Comparison of ENCODE assay signal across 16 mouse cellular contexts in genomic region chr1:95605458-95605857, GRCm38 (mm10).
A peak's percentile ranks its signal among the peaks of the same experiment; 100 is the strongest.
DNase-seq lines count a peak whose midpoint lies in the region; ATAC-seq and TF ChIP-seq lines count a peak whose summit lies in the region.
"Had no signal": no experiment of that assay in that cellular context is flagged by ENCODE, and none has a peak within 500 bp of the region (broad histone marks: within the 10 kb centered on the region; RNA-seq: fewer than 3 reads in every experiment).

No protein-coding gene starts in this region.

- no peaks in the 10 kb centered on the region for H3K4me1 ChIP-seq in heart, postnatal 0 days (ENCODE audit: control insufficient read depth, insufficient read depth)
- no peaks in the 10 kb centered on the region for H3K4me1 ChIP-seq in hindbrain, postnatal 0 days (ENCODE audit: insufficient read depth, low read length)
- H3K4me1 ChIP-seq: embryonic facial prominence, embryonic 12.5 days; heart, embryonic 13.5 days; limb, embryonic 15.5 days had no signal

- ATAC-seq in heart, postnatal 0 days (ENCODE audit: insufficient read depth, low read depth): 0 out of 2 replicates have a peak, but pooled peaks have one; percentile 6
- peak; percentile 83 for ATAC-seq in common myeloid progenitor, adult 5-6 weeks (replicated peaks; ENCODE audit: low read depth, poor library complexity, severe bottlenecking)
- ATAC-seq in megakaryocyte-erythroid progenitor cell, adult 5-6 weeks (replicated peaks; ENCODE audit: low FRiP score, low TSS enrichment, poor library complexity, severe bottlenecking): no peak
- ATAC-seq in hindbrain, postnatal 0 days: no peak
- ATAC-seq: forebrain, embryonic 14.5 days had no signal

- DNase-seq in heart, postnatal 0 days (ENCODE audit: low spot score): no peak
- DNase-seq in heart, adult 18-20 months: no peak
- DNase-seq in retina, postnatal 1 day: peak; percentile 3
- no peak for DNase-seq in retina, embryonic 14.5 days (ENCODE audit: low spot score)
- peak; percentile 16 for DNase-seq in naive thymus-derived CD4-positive, alpha-beta T cell, adult 2 months (ENCODE audit: low read depth)
- no peak for DNase-seq in hindbrain, postnatal 0 days (ENCODE audit: low spot score)
- DNase-seq: cerebellum, adult 8-10 months; gastrocnemius, adult 2 months; layer of hippocampus, postnatal 36 days had no signal

- no peaks in the 10 kb centered on the region for H3K9me3 ChIP-seq in heart, postnatal 0 days (replicated peaks; ENCODE audit: control insufficient read depth, low read length)
- H3K9me3 ChIP-seq in hindbrain, postnatal 0 days (ENCODE audit: low read length): no peaks in the 10 kb centered on the region
- H3K9me3 ChIP-seq: embryonic facial prominence, embryonic 12.5 days; heart, embryonic 13.5 days; limb, embryonic 15.5 days had no signal

- no peak overlapping the region for H3K27ac ChIP-seq in heart, postnatal 0 days (ENCODE audit: low read depth)
- H3K27ac ChIP-seq in hindbrain, postnatal 0 days: no peak overlapping the region
- H3K27ac ChIP-seq: embryonic facial prominence, embryonic 12.5 days; gastrocnemius, adult 2 months; heart, embryonic 13.5 days; hindbrain, embryonic 14.5 days; limb, embryonic 15.5 days had no signal

- H3K27me3 ChIP-seq in heart, postnatal 0 days (ENCODE audit: control insufficient read depth, insufficient read depth, low read length): no peaks in the 10 kb centered on the region
- H3K27me3 ChIP-seq in hindbrain, postnatal 0 days (ENCODE audit: insufficient read depth, low read length): no peaks in the 10 kb centered on the region
- H3K27me3 ChIP-seq: embryonic facial prominence, embryonic 12.5 days; heart, embryonic 13.5 days; limb, embryonic 15.5 days had no signal

- H3K36me3 ChIP-seq in heart, postnatal 0 days (replicated peaks; ENCODE audit: control insufficient read depth, insufficient read depth, low read length): no peaks in the 10 kb centered on the region
- H3K36me3 ChIP-seq in hindbrain, postnatal 0 days (ENCODE audit: insufficient read depth, low read length): no peaks in the 10 kb centered on the region
- H3K36me3 ChIP-seq: embryonic facial prominence, embryonic 12.5 days; heart, embryonic 13.5 days; limb, embryonic 15.5 days had no signal

- no peak for TF ChIP-seq EP300 in heart, postnatal 0 days (IDR thresholded peaks at IDR 0.05; ENCODE audit: low read depth)

- 58% methylated on average over 2 of the region's 2 CpGs for WGBS in heart, postnatal 0 days
- 58% methylated on average over 2 of the region's 2 CpGs for WGBS in hindbrain, postnatal 0 days

- H3K4me2 ChIP-seq in heart, postnatal 0 days (ENCODE audit: low read depth, low read length): no peak overlapping the region
- no peak overlapping the region for H3K4me2 ChIP-seq in hindbrain, postnatal 0 days (ENCODE audit: low read depth, low read length)
- H3K4me2 ChIP-seq: embryonic facial prominence, embryonic 12.5 days; heart, embryonic 13.5 days; hindbrain, embryonic 14.5 days; limb, embryonic 15.5 days had no signal

- no peak for TF ChIP-seq CTCF in heart, postnatal 0 days (IDR thresholded peaks at IDR 0.05; ENCODE audit: low read depth)
- TF ChIP-seq CTCF in hindbrain, postnatal 0 days (IDR thresholded peaks at IDR 0.05; ENCODE audit: low read depth): no peak

- no peak overlapping the region for H3K4me3 ChIP-seq in heart, postnatal 0 days (ENCODE audit: low read depth, low read length)
- no peak overlapping the region for H3K4me3 ChIP-seq in hindbrain, postnatal 0 days (ENCODE audit: low read length)
- H3K4me3 ChIP-seq: embryonic facial prominence, embryonic 12.5 days; gastrocnemius, adult 2 months; heart, embryonic 13.5 days; limb, embryonic 15.5 days had no signal

- no peak overlapping the region for H3K9ac ChIP-seq in heart, postnatal 0 days (replicated peaks; ENCODE audit: low read depth, low read length)
- H3K9ac ChIP-seq in hindbrain, postnatal 0 days (replicated peaks; ENCODE audit: low read length): no peak overlapping the region
- H3K9ac ChIP-seq: embryonic facial prominence, embryonic 12.5 days; heart, embryonic 13.5 days; hindbrain, embryonic 14.5 days; limb, embryonic 15.5 days had no signal

Comparison
In these comparisons a context has a peak if more than half of its experiments do, and no peak if none do; other contexts are left out.
1. DNase-seq: peak in retina, postnatal 1 day (single experiment) and naive thymus-derived CD4-positive, alpha-beta T cell, adult 2 months (single experiment); none in heart, postnatal 0 days (single experiment), heart, adult 18-20 months (0 of 2), retina, embryonic 14.5 days (single experiment) and hindbrain, postnatal 0 days (single experiment).
2. ATAC-seq: peak in heart, postnatal 0 days (single experiment) and common myeloid progenitor, adult 5-6 weeks (single experiment); none in megakaryocyte-erythroid progenitor cell, adult 5-6 weeks (single experiment) and hindbrain, postnatal 0 days (single experiment).